Mouse (Mus musculus) CH12.LX (cell line): ENCODE results near the gene Anxa3. TPM values are rescaled to one million over a fixed set of nuclear protein-coding genes. Genes with fewer than 3 reads are reported as not detected.

Experiments
- DNase-seq: peaks from one replicate; pipeline ENCODE4 v3.0.0-alpha.2; 2013; ENCODE audit errors: extremely low read depth
- H3K27ac ChIP-seq: 2 replicates; pipeline ENCODE4 v1.5.1; 2012; ENCODE audit warnings: low read depth, mild to moderate bottlenecking, control low read depth, moderate library complexity; ENCODE audit not compliant: insufficient read depth
- H3K27me3 ChIP-seq: replicated peaks from 2 replicates; pipeline ENCODE3; 2012; ENCODE audit warnings: inconsistent platforms
- H3K36me3 ChIP-seq, 2 experiments: replicated peaks in 1 of 2; 2 replicates each; pipeline versions ENCODE3 to v1.6.1; 2012; ENCODE audit warnings: inconsistent platforms in 1 of 2, low read length in 1 of 2, mild to moderate bottlenecking in 1 of 2, mixed read lengths in 1 of 2, moderate library complexity in 1 of 2; ENCODE audit not compliant: control insufficient read depth in 1 of 2, insufficient read depth in 1 of 2
- H3K4me1 ChIP-seq, 2 experiments: 2 replicates each; pipeline ENCODE4 v1.6.1; 2012; ENCODE audit warnings: inconsistent platforms in 1 of 2, moderate library complexity in 1 of 2; ENCODE audit not compliant: insufficient read depth in 2 of 2, control insufficient read depth in 1 of 2
- H3K4me2 ChIP-seq: 2 replicates; pipeline ENCODE4 v1.6.1; 2012; ENCODE audit warnings: low read depth, mild to moderate bottlenecking, control low read depth; ENCODE audit not compliant: poor library complexity, insufficient read depth, severe bottlenecking
- H3K4me3 ChIP-seq, 3 experiments: fragments of 150-350 bp in 1 of 3; sonication (generic) in 1 of 3; replicated peaks in 1 of 3; 2 replicates each; pipeline versions ENCODE3 to v1.5.1; 2011 to 2012; ENCODE audit warnings: low read depth in 2 of 3, low read length in 2 of 3, mild to moderate bottlenecking in 2 of 3, moderate library complexity in 2 of 3, control low read depth in 1 of 3, improper control_type of control experiment in 1 of 3, inconsistent platforms in 1 of 3, mixed read lengths in 1 of 3; ENCODE audit not compliant: poor library complexity in 1 of 3
- H3K79me2 ChIP-seq: replicated peaks from 2 replicates; pipeline ENCODE4 v1.6.1; 2012; ENCODE audit warnings: mild to moderate bottlenecking, moderate library complexity; ENCODE audit not compliant: control insufficient read depth, poor library complexity, insufficient read depth, severe bottlenecking; ENCODE audit errors: extremely low read depth
- H3K9ac ChIP-seq: 2 replicates; pipeline ENCODE4 v1.6.1; 2012; ENCODE audit warnings: low read depth, mild to moderate bottlenecking, control low read depth, moderate library complexity; ENCODE audit not compliant: insufficient read depth
- H3K9me3 ChIP-seq: replicated peaks from 2 replicates; pipeline ENCODE3; 2012; ENCODE audit warnings: low read length, inconsistent platforms, mixed read lengths
- BHLHE40 ChIP-seq: IDR thresholded peaks from 2 replicates; pipeline ENCODE4 v1.6.1; 2011; ENCODE audit warnings: mild to moderate bottlenecking, low read depth, low read length, improper control_type of control experiment
- CTCF ChIP-seq, 2 experiments: IDR thresholded peaks in 1 of 2; conservative IDR thresholded peaks in 1 of 2; 2 replicates each; pipeline ENCODE4 v1.5.1; 2011 to 2012; ENCODE audit warnings: low read depth in 2 of 2, low read length in 2 of 2, improper control_type of control experiment in 1 of 2, inconsistent platforms in 1 of 2, mild to moderate bottlenecking in 1 of 2, moderate library complexity in 1 of 2
- EP300 ChIP-seq: IDR thresholded peaks from 2 replicates; pipeline ENCODE4 v1.6.1; 2011; ENCODE audit warnings: low read length, improper control_type of control experiment
- GABPA ChIP-seq: IDR thresholded peaks from 2 replicates; pipeline ENCODE4 v1.6.1; 2012; ENCODE audit warnings: low read depth, low read length, improper control_type of control experiment, inconsistent platforms; ENCODE audit not compliant: insufficient replicate concordance
- IRF4 ChIP-seq: IDR thresholded peaks from 2 replicates; pipeline ENCODE4 v1.6.1; 2014; ENCODE audit warnings: low read depth, mild to moderate bottlenecking, inconsistent platforms, low read length, improper control_type of control experiment
- JUN ChIP-seq: IDR thresholded peaks from 2 replicates; pipeline ENCODE4 v1.6.1; 2011; ENCODE audit warnings: low read depth, mild to moderate bottlenecking, low read length, improper control_type of control experiment, moderate library complexity; ENCODE audit not compliant: insufficient read depth
- JUND ChIP-seq: conservative IDR thresholded peaks from 2 replicates; pipeline ENCODE4 v1.6.1; 2011; ENCODE audit warnings: low read depth, low read length, improper control_type of control experiment
- KAT2A ChIP-seq: IDR thresholded peaks from 2 replicates; pipeline ENCODE4 v1.6.1; 2012; ENCODE audit warnings: low read length, improper control_type of control experiment, inconsistent platforms; ENCODE audit not compliant: insufficient replicate concordance
- MXI1 ChIP-seq: IDR thresholded peaks from 2 replicates; pipeline ENCODE4 v1.6.1; 2011; ENCODE audit warnings: mild to moderate bottlenecking, low read depth, low read length, improper control_type of control experiment
- MYC ChIP-seq: IDR thresholded peaks from 2 replicates; pipeline ENCODE4 v1.6.1; 2011; ENCODE audit warnings: low read depth, mild to moderate bottlenecking, improper control_type of control experiment, low read length
- NELFE ChIP-seq: IDR thresholded peaks from 2 replicates; pipeline ENCODE4 v1.6.1; 2011; ENCODE audit warnings: low read depth, low read length, improper control_type of control experiment
- POLR2AphosphoS2 ChIP-seq: IDR thresholded peaks from 2 replicates; pipeline ENCODE4 v1.6.1; 2011; ENCODE audit warnings: low read depth, low read length, improper control_type of control experiment
- RAD21 ChIP-seq: IDR thresholded peaks from 2 replicates; pipeline ENCODE4 v1.6.1; 2011; ENCODE audit warnings: low read depth, mild to moderate bottlenecking, low read length, improper control_type of control experiment, moderate library complexity
- RCOR1 ChIP-seq: conservative IDR thresholded peaks from 2 replicates; pipeline ENCODE4 v1.6.1; 2012; ENCODE audit warnings: low read depth, mild to moderate bottlenecking, inconsistent platforms, low read length, improper control_type of control experiment
- UBTF ChIP-seq: IDR thresholded peaks from 2 replicates; pipeline ENCODE4 v1.6.1; 2012; ENCODE audit warnings: low read depth, mild to moderate bottlenecking, inconsistent platforms, low read length, improper control_type of control experiment, moderate library complexity
- USF2 ChIP-seq: conservative IDR thresholded peaks from 2 replicates; pipeline ENCODE4 v1.6.1; 2011; ENCODE audit warnings: low read depth, low read length, improper control_type of control experiment
- dilution Hi-C: fragments of 300-500 bp; cut with MboI; formaldehyde crosslinking; loops from 2 replicates; pipeline ENCODE4 v1.14.3; 2020; ENCODE audit warnings: low sequenced_read_pairs; ENCODE audit not compliant: extremely low pct_unique_long_range_greater_than_20kb, extremely low pct_ligation_motif_present
- in situ Hi-C: fragments of 300-500 bp; cut with MboI; formaldehyde crosslinking; loops from 3 replicates; pipeline ENCODE4 v1.14.3; 2019; ENCODE audit warnings: low sequenced_read_pairs, low pct_ligation_motif_present, low pct_unique_long_range_greater_than_20kb, mixed read lengths
- polyA plus RNA-seq: library from polyadenylated mRNA; unstranded; fragments of >175 nt; gene quantifications from 2 replicates; pipeline ENCODE4 v1.2.1, GENCODE M21; 2012; ENCODE audit warnings: low read depth; ENCODE audit not compliant: insufficient read length
- total RNA-seq, 2 experiments: library from RNA; depleted of rRNA; stranded (reverse); fragments of 300-350 nt in 1 of 2; fragments of >200 nt in 1 of 2; gene quantifications; 2 replicates each; pipeline ENCODE4 v1.2.3; 2012 to 2014

The Anxa3 gene
- total and polyA plus RNA-seq, 3 experiments: 1.4 TPM; not detected in 2

GRCm38 (mm10) chr5:96827176-96827575, 34.0 kb downstream of the Anxa3 start:
- Histone ChIP-seq H3K4me1 (peaks cover 0 to 10% of the 10 kb centered on the region in 2 experiments; a peak in 3 of 4 replicates), H3K36me3 (no peaks in the 10 kb centered on the region), H3K27me3 (peaks cover 4% of the 10 kb centered on the region), H3K79me2 (no peaks in the 10 kb centered on the region), H3K4me2 (no peak overlapping the region), H3K27ac (no peak overlapping the region), H3K9me3 (no peaks in the 10 kb centered on the region), H3K4me3 (no peak overlapping the region), H3K9ac (no peak overlapping the region)
- no peak for TF ChIP-seq JUN
- TF ChIP-seq RCOR1: no peak
- TF ChIP-seq POLR2AphosphoS2: no peak
- no peak for TF ChIP-seq USF2
- no peak for TF ChIP-seq MXI1
- no peak for TF ChIP-seq NELFE
- TF ChIP-seq GABPA: no peak
- TF ChIP-seq BHLHE40: no peak
- no peak for TF ChIP-seq IRF4
- TF ChIP-seq CTCF (conservative IDR thresholded peaks at IDR 0.05 in 1 of 2, IDR thresholded peaks at IDR 0.05 in 1 of 2; ENCODE audit: low read depth in 2 of 2, low read length in 2 of 2): no peak
- DNase-seq: no peak
- in situ Hi-C loops (no loop called here), dilution Hi-C loops (no loop called here)

- H3K4me3 ChIP-seq: no peak overlapping the region
- no peak overlapping the region for H3K27ac ChIP-seq
- peaks cover 4% of the 10 kb centered on the region for H3K27me3 ChIP-seq
- no peaks in the 10 kb centered on the region for H3K36me3 ChIP-seq
- in situ Hi-C loops (no loop called here), dilution Hi-C loops (no loop called here)
- no peak overlapping the region for H3K4me2 ChIP-seq
- no peak overlapping the region for H3K9ac ChIP-seq
- TF ChIP-seq UBTF (no peak), MYC (no peak), EP300 (no peak), RAD21 (no peak), KAT2A (no peak), JUND (no peak), RCOR1 (no peak)
- no peaks in the 10 kb centered on the region for H3K4me1 ChIP-seq
- H3K79me2 ChIP-seq: no peaks in the 10 kb centered on the region
- peaks cover 5% of the 10 kb centered on the region for H3K9me3 ChIP-seq
- DNase-seq: no peak
Measured at GRCm38 (mm10) chr5:96834338-96834737, 41.2 kb downstream of the Anxa3 start.
